Mouse (Mus musculus) limb, embryonic 14.5 days (tissue): Measurements from ENCODE around the gene Gm10644. TPM values are rescaled to one million over a fixed set of nuclear protein-coding genes. Genes with fewer than 3 reads are reported as not detected.
A peak's percentile ranks its signal among the peaks of the same experiment; 100 is the strongest.

Experiments used
- ATAC-seq: fragments of 200-750 bp; cut with Nextera tagmentation; 2 replicates; pipeline ENCODE4 v1.8.0; 2017; ENCODE audit warnings: low read depth, moderate number of reproducible peaks, moderate TSS enrichment; ENCODE audit not compliant: low FRiP score
- DNase-seq: peaks from one replicate; pipeline ENCODE4 v3.0.0-alpha.2; 2015; ENCODE audit warnings: low spot score
- H3K27ac ChIP-seq: fragments of 300-500 bp; sonication (generic); replicated peaks from 2 replicates; pipeline ENCODE4 v1.5.1; 2014; ENCODE audit warnings: low read depth, mild to moderate bottlenecking, low read length, moderate library complexity, mixed read lengths
- H3K27me3 ChIP-seq: fragments of 300-500 bp; sonication (generic); 2 replicates; pipeline ENCODE4 v1.6.1; 2014; ENCODE audit warnings: low read length, mixed read lengths; ENCODE audit not compliant: control insufficient read depth, insufficient read depth
- H3K36me3 ChIP-seq: fragments of 300-500 bp; sonication (generic); 2 replicates; pipeline ENCODE4 v1.6.1; 2014; ENCODE audit warnings: mild to moderate bottlenecking, low read length, moderate library complexity, mixed read lengths; ENCODE audit not compliant: control insufficient read depth, insufficient read depth
- H3K4me1 ChIP-seq: fragments of 300-500 bp; sonication (generic); 2 replicates; pipeline ENCODE4 v1.6.1; 2014; ENCODE audit warnings: antibody characterized with exemption, low read length, mixed read lengths; ENCODE audit not compliant: control insufficient read depth, insufficient read depth
- H3K4me2 ChIP-seq: fragments of 300-500 bp; sonication (generic); replicated peaks from 2 replicates; pipeline ENCODE4 v1.6.1; 2014; ENCODE audit warnings: low read depth, mild to moderate bottlenecking, low read length, moderate library complexity; ENCODE audit not compliant: severe bottlenecking
- H3K4me3 ChIP-seq: fragments of 300-500 bp; sonication (generic); replicated peaks from 2 replicates; pipeline ENCODE4 v1.5.1; 2014; ENCODE audit warnings: low read length
- H3K9ac ChIP-seq: fragments of 300-500 bp; sonication (generic); 2 replicates; pipeline ENCODE4 v1.6.1; 2014; ENCODE audit warnings: mild to moderate bottlenecking, low read depth, low read length, moderate library complexity; ENCODE audit not compliant: severe bottlenecking
- H3K9me3 ChIP-seq: fragments of 300-500 bp; sonication (generic); 2 replicates; pipeline ENCODE4 v1.6.1; 2016; ENCODE audit warnings: low read length; ENCODE audit not compliant: control insufficient read depth
- POLR2A ChIP-seq: fragments of 200-500 bp; IDR thresholded peaks from 2 replicates; pipeline ENCODE4 v1.8.0; 2012; ENCODE audit warnings: inconsistent platforms, mild to moderate bottlenecking, moderate library complexity, borderline replicate concordance; ENCODE audit not compliant: insufficient read depth, insufficient read length; ENCODE audit errors: extremely low read depth
- WGBS: fragments of 180-500 bp; shearing (Covaris S2); extraction: QIAGEN DNeasy Blood & Tissue Kit; methylation state at CpG from one replicate; pipeline ENCODE4 v1.1.7; 2014; 5-methylcytosine and 5-hydroxymethylcytosine counted together
- polyA plus RNA-seq, 2 experiments: library from polyadenylated mRNA; depleted of rRNA in 1 of 2; stranded (reverse) in 1 of 2; unstranded in 1 of 2; fragments of >200 nt; fragmentation: Nextera tagmentation in 1 of 2; extraction: Ambion mirVana in 1 of 2; gene quantifications; 2 replicates each; pipeline versions ENCODE4 v1.2.1 to v1.2.3; 2012 to 2014

Gene Gm10644
- polyA plus RNA-seq, 2 experiments, result 0.48 to 0.63 TPM

- DNase-seq, result peak; percentile 5
Measured at GRCm38 (mm10) chr8:83900957-83901270, 54.1 kb downstream of the Gm10644 start.

GRCm38 (mm10) chr8:83900266-83900956, 54.6 kb downstream of the Gm10644 start:
- DNase-seq (peak; percentile 22), ATAC-seq (0 out of 2 replicates have a peak, but pooled peaks have one; percentile 0)
- no peaks in the 10 kb centered on the region for H3K9me3 ChIP-seq
- no peak for TF ChIP-seq POLR2A
- 10% methylated on average over 17 of the region's 100 CpGs for WGBS
- peak overlapping the region; percentile 98 for H3K27ac ChIP-seq
- H3K4me2 ChIP-seq, result peak overlapping the region; percentile 74
- peak overlapping the region; percentile 87 for H3K9ac ChIP-seq
- H3K4me1 ChIP-seq, result peaks cover 42% of the 10 kb centered on the region
- H3K36me3 ChIP-seq, result no peaks in the 10 kb centered on the region; the same call in 1 of the 2 replicates
- peak overlapping the region; percentile 95 for H3K4me3 ChIP-seq
- H3K27me3 ChIP-seq, result no peaks in the 10 kb centered on the region

More at GRCm38 (mm10) chr8:83900957-83901270, 54.1 kb downstream of the Gm10644 start:
- Histone ChIP-seq H3K4me3 (peak overlapping the region; percentile 95), H3K4me2 (peak overlapping the region; percentile 74), H3K4me1 (peaks cover 42% of the 10 kb centered on the region), H3K27me3 (no peaks in the 10 kb centered on the region), H3K27ac (peak overlapping the region; percentile 98), H3K9me3 (no peaks in the 10 kb centered on the region), H3K36me3 (no peaks in the 10 kb centered on the region; the same call in 1 of the 2 replicates), H3K9ac (peak overlapping the region; percentile 87)
- TF ChIP-seq POLR2A, result no peak
- ATAC-seq, result no peak
- 0% methylated on average over 22 of the region's 40 CpGs for WGBS

GRCm38 (mm10) chr8:83899363-83900252, 55.4 kb downstream of the Gm10644 start, which contains the start of gene Adgrl1:
Gene Adgrl1 (plus strand): TSS chr8:83900105.
- WGBS, result under 1% methylated on average over 63 of the region's 70 CpGs

GRCm38 (mm10) chr8:83898985-83899362, 56.0 kb downstream of the Gm10644 start:
- Histone ChIP-seq H3K27me3 (no peaks in the 10 kb centered on the region), H3K4me3 (peak overlapping the region; percentile 95), H3K9me3 (no peaks in the 10 kb centered on the region), H3K4me1 (peaks cover 42% of the 10 kb centered on the region), H3K36me3 (no peaks in the 10 kb centered on the region), H3K9ac (peak overlapping the region; percentile 87), H3K4me2 (peak overlapping the region; percentile 74), H3K27ac (peak overlapping the region; percentile 98)
- 0 out of 2 replicates have a peak, but pooled peaks have one; percentile 5 for TF ChIP-seq POLR2A
- whole genome bisulfite sequencing, result under 1% methylated on average over 13 of the region's 13 CpGs
- ATAC-seq (peak; percentile 63), DNase-seq (peak; percentile 92)

More at GRCm38 (mm10) chr8:83899363-83900252, 55.4 kb downstream of the Gm10644 start, which contains the start of gene Adgrl1:
- ATAC-seq (peak; percentile 90), DNase-seq (peak; percentile 95)
- Histone ChIP-seq H3K9me3 (no peaks in the 10 kb centered on the region), H3K9ac (peak within 1 kb of the TSS; percentile 87), H3K36me3 (no peaks in the 10 kb centered on the region), H3K4me2 (peak within 1 kb of the TSS; percentile 74), H3K27me3 (no peaks in the 10 kb centered on the region), H3K4me3 (peak within 1 kb of the TSS; percentile 95), H3K4me1 (peaks cover 42% of the 10 kb centered on the region), H3K27ac (peak within 1 kb of the TSS; percentile 98)
- TF ChIP-seq POLR2A, result 0 out of 2 replicates have a peak, but pooled peaks have one; percentile 28

- Histone ChIP-seq H3K4me1 (peaks cover 37% of the 10 kb centered on the region), H3K4me3 (peak overlapping the region; percentile 95), H3K9ac (peak overlapping the region; percentile 49), H3K4me2 (peak overlapping the region; percentile 74), H3K27ac (peak overlapping the region; percentile 98), H3K36me3 (no peaks in the 10 kb centered on the region), H3K27me3 (no peaks in the 10 kb centered on the region), H3K9me3 (no peaks in the 10 kb centered on the region)
- DNase-seq, result peak; percentile 53
- no peak for ATAC-seq
- 3% methylated on average over 10 of the region's 10 CpGs for WGBS
- no peak for TF ChIP-seq POLR2A
Measured at GRCm38 (mm10) chr8:83898456-83898855, 56.5 kb downstream of the Gm10644 start.
